Mouse (Mus musculus) embryo, embryonic 10 days (tissue): Measurements from ENCODE around the gene Pzp.

Experiments used
- DNase-seq: peaks from one replicate; pipeline ENCODE4 v3.0.0-alpha.2; 2015; ENCODE audit warnings: low spot score

Gene Pzp

GRCm38 (mm10) chr6:128479463-128480454 lies 46.8 kb downstream of the Pzp start:
- DNase-seq: peak; percentile 93

- DNase-seq: no peak
Observed at GRCm38 (mm10) chr6:128477495-128477894, 49.0 kb downstream of the Pzp start.

- no peak for DNase-seq
Observed at GRCm38 (mm10) chr6:128474112-128474511, 52.4 kb downstream of the Pzp start.

- peak; percentile 72 for DNase-seq
Observed at GRCm38 (mm10) chr6:128469451-128469850, 57.1 kb downstream of the Pzp start.

- DNase-seq: no peak
Observed at GRCm38 (mm10) chr6:128467298-128467697, 59.2 kb downstream of the Pzp start.

- DNase-seq: no peak
Observed at GRCm38 (mm10) chr6:128466563-128466962, 60.0 kb downstream of the Pzp start.

- no peak for DNase-seq
Observed at GRCm38 (mm10) chr6:128466043-128466442, 60.5 kb downstream of the Pzp start.

- DNase-seq: no peak
Observed at GRCm38 (mm10) chr6:128464996-128465395, 61.5 kb downstream of the Pzp start.

- DNase-seq: no peak
Observed at GRCm38 (mm10) chr6:128461606-128462005, 64.9 kb downstream of the Pzp start.

- no peak for DNase-seq
Observed at GRCm38 (mm10) chr6:128460729-128461503, 65.6 kb downstream of the Pzp start.

GRCm38 (mm10) chr6:128460321-128460720 lies 66.2 kb downstream of the Pzp start:
- DNase-seq: no peak

- no peak for DNase-seq
Observed at GRCm38 (mm10) chr6:128457186-128457585, 69.3 kb downstream of the Pzp start.

GRCm38 (mm10) chr6:128455835-128456605 lies 70.5 kb downstream of the Pzp start:
- DNase-seq: no peak

- DNase-seq: no peak
Observed at GRCm38 (mm10) chr6:128447063-128447462, 79.5 kb downstream of the Pzp start.

- DNase-seq: peak; percentile 88
Observed at GRCm38 (mm10) chr6:128445761-128446535, 80.6 kb downstream of the Pzp start.

- no peak for DNase-seq
Observed at GRCm38 (mm10) chr6:128440238-128440637, 86.3 kb downstream of the Pzp start.

- DNase-seq: peak; percentile 23
Observed at GRCm38 (mm10) chr6:128438871-128439341, 87.6 kb downstream of the Pzp start.

GRCm38 (mm10) chr6:128438317-128438870 lies 88.1 kb downstream of the Pzp start, which contains the start of gene Fkbp4:
Gene Fkbp4, minus strand, starts transcription at chr6:128438677.
- peak; percentile 92 for DNase-seq

- DNase-seq: peak; percentile 81
Observed at GRCm38 (mm10) chr6:128437731-128438316, 88.7 kb downstream of the Pzp start.

- no peak for DNase-seq
Observed at GRCm38 (mm10) chr6:128437288-128437687, 89.2 kb downstream of the Pzp start.
